Mouse (Mus musculus): ENCODE measurements at regions not wholly inside any gene's neighbourhood (a gene's known extent, or its start where the extent isn't known, plus 50 kb on each side); places are given as distances from the start of the nearest gene placed in this dataset.
A peak's percentile ranks its signal among the peaks of the same experiment; 100 is the strongest.
"Not testable (repeated sequence)": the region's sequence is repeated elsewhere in the genome, so short reads cannot be mapped to it uniquely, and the experiment has no call there.

DNA sequence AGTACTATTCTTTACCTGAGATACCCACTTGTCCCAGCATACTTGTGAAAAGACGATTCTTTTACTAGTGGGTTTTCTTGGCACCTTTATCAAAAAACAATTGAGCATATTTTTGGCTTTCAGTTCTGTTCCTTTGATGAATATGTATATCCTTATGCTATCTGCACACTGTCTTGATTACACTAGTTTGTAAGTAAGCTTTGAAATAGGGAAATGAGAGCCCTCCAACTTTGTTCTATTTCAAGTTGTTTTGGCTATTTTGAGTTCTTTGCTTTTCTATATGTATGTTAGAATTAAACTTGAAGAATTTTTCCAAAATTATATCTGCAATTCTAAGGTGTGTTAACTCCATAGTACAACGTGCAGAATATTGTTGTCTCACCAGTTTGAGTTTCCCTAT is 311.3 kb downstream of the Gm11232 start:
- intact Hi-C loops (cut with DNase I), result loop anchor here (5.0 to 10.0 kb wide), 4 partner anchors 431 to 832 kb away; no protein-coding TSS in a partner anchor
- DNase-seq (ENCODE audit: low spot score in 2 of 2), result peak in 1 of 2 experiments; percentile 60

DNA sequence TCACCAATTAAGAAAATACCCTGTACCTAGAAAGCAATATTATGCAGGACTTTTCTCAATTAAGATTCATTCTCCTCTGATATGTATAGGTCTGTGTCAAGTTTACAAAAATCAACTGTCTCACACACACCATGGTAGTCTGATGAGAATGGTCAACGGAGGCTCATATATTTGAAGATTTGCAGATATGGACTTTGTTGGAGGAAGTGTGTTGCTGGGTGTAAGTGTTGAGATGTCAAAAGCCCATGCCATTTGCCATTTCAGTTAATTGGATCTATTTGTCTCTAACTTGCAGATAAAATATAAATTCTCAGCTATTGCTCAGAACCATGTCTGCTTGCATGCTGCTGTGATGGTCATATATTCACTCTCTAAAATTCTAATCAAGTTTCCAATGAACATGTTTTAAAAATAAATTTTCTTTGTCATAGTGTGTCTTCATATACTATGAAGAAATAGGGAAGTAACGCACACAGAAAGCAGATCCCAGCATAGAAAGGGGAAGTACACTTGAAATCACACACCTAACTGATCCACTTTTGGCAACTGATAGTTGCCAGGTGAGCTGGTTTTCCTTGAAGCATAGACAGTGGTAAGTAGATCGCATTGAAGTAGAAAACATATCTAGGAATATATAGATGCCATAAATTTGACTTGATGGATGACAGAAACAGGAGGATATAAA is 326.4 kb downstream of the Gm11232 start:
- DNase-seq (ENCODE audit: low spot score in 2 of 2), result no peak
- intact Hi-C loops (cut with DNase I), result no loop called here

DNA sequence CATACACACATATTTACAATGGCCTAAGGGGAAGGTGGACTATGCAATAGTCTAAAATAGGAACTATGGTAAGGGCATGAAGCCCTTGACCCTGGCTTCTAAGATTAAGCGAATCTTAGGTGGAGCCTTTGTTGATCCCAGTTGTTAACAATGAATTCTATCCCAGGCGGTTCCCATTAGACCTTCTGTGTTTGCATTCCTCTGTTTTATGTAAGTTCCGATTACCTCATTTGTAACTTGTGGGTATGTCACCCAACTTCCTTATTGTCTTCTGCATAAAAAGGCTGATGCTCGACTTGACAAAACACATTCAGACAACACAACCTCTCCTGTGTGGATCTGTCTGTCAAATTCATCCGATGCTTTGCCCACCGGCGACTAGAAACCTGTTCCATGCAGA is 335.6 kb downstream of the Gm11232 start:
- DNase-seq (ENCODE audit: low spot score in 2 of 2); intact Hi-C loops (cut with DNase I): not testable (repeated sequence)

DNA sequence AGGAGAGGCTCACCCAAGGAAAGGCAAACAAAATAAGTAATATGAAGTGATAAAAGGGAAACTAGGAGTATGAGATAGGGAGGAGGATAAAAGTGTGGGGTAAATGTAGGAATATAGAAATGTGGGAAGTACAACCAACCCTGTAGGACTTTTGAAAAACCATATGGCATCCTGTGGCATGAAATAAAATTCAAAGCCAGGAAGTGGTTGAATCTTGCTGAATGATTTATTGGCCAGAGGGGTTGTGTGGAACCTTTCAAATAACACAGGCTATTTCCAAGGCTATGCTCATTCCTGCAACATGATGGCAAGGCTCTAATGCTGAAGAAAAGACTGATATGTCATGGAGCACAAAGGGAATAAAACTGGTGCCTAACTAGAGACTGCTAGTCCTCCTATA is 347.9 kb downstream of the Gm11232 start:
- no peak for DNase-seq (ENCODE audit: low spot score in 2 of 2)
- intact Hi-C loops (cut with DNase I), result no loop called here

DNA sequence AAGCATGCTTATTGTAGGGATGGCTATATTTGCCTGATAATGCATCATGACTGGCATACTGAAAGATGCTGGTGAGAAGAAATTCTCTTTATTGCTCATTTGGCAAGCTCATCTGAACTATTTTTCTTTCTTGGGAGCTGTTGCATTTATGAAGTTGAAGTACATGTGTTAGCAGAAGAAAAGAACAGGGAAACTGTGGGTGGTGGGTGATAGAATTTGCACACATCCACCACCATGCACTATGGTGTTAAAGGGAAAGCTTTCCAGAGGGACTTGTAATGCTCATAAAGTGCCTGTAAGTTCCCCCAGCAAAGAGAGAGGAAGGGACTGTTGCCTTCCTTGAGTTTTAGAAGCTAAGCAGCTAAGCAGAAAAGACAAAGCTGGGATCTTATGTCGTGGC is 367.3 kb downstream of the Gm11232 start:
- intact Hi-C loops (cut with DNase I), result no loop called here
- peak; percentile 2 to 79 for DNase-seq (ENCODE audit: low spot score in 2 of 2)

DNA sequence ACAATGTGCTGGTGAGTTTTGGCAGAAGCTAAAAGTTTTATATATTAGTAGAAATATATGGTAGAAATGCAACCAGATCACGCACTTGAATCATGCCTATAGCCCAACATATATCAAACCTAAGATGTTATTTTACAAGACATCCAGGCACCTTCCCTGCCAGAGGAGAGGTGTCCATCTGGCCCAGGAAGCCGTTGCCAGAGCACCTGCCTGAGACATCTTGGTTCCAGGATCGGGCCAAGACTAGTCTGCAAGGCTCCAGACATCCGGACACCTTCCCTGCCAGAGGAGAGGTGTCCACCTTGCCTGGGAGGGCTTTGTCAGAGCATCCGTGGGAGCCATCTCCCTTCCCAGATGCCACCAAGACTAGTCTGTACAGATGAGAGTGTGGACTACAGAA is 388.5 kb downstream of the Gm11232 start:
- intact Hi-C loops (cut with DNase I), result no loop called here
- no peak for DNase-seq (ENCODE audit: low spot score in 2 of 2)

DNA sequence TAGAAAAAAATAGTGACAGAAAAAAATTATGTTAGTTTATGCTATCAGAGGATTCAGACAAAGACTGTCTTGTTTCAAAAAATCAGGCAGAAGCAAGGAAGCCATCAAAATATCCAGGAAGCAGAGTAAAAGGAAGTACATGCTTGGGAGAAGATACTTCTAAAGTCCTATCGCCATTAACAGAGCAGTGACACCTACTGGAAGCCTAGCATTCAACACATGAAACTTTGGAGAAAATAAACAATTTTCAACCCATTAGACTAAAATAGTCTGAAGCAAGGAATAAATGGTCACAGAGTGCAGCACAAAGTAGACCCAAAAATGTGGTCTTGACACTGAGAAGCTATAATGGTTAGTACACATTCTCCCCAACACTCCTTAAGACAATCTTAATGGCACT is 394.0 kb downstream of the Gm11232 start:
- DNase-seq (ENCODE audit: low spot score in 2 of 2), result no peak
- intact Hi-C loops (cut with DNase I), result no loop called here

DNA sequence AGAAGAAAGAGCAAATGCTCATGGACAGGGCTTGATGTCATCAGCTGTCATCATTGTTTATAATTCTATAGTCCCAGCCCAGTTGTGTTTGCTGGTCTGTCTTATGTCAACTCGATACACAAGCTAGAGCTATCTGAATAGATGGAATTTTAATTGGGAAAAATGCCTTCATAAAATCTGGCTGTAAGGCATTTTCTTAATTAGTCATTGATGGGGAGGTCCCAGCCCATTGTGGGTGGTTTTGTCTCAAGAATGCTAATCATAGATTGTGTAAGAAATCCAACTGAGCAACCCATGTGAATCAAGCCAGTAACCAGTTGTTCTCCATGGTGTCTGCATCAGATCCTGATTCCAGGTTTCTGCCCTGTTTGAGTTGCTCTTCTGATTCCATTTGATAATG is 400.1 kb downstream of the Gm11232 start:
- DNase-seq (ENCODE audit: low spot score in 2 of 2), result no peak
- intact Hi-C loops (cut with DNase I), result no loop called here

DNA sequence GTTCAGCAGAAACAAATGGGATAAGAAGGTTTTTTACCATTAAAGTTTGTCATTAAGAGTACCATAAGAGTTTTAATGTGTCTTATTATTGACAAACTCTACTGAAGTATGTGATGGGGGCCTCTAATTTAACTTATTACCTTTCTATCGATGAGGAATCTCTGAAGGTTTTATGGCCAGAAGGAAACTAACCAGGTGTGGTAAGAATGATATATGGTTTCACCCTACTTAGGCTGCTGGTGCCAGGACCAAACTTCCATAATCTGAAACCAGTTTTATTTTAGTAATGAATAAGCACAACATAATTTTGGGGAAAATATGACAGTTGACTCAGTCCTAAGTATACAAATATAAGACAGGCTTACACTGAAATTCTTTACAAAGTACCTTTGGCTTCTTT is 401.1 kb downstream of the Gm11232 start:
- no peak for DNase-seq (ENCODE audit: low spot score in 2 of 2)
- intact Hi-C loops (cut with DNase I), result no loop called here

DNA sequence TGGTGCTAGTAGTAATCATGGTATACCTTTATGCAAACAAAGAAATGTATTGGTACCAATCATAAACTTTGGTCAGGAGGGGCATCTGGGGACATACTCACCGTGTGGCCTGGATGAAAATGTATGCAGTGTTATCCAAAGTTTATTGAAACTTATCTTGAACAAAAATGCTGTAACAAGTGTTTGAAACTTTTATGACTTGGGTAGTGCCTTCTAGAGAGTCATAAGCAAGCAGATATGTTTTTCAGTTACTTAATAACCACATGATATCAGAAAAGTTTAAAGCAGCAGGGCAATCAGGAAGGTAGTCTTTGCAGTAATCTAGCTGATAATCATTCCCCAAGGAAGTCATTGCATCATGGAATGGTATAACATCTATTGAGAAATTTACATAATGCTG is 401.5 kb downstream of the Gm11232 start:
- DNase-seq (ENCODE audit: low spot score in 2 of 2), result no peak
- intact Hi-C loops (cut with DNase I), result no loop called here

DNA sequence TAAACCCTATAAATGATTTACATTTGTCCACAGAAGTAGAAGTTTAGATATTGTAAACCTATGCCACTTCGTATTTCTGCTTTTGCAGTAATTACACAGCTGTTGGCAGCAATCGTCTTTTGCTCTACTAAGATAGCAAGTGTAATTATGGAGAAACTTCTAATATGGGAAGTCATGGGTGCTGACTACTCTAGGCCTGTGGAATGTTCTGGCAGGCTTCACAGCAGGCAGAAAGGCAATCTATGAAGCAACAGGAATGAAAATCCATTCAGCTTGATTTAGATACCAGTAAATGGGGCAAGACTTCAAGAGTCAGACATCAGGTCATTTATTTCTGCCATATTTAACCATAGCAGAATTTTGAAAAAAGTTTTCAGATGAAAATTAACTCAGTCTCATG is 405.9 kb downstream of the Gm11232 start:
- intact Hi-C loops (cut with DNase I), result no loop called here
- no peak for DNase-seq (ENCODE audit: low spot score in 2 of 2)

DNA sequence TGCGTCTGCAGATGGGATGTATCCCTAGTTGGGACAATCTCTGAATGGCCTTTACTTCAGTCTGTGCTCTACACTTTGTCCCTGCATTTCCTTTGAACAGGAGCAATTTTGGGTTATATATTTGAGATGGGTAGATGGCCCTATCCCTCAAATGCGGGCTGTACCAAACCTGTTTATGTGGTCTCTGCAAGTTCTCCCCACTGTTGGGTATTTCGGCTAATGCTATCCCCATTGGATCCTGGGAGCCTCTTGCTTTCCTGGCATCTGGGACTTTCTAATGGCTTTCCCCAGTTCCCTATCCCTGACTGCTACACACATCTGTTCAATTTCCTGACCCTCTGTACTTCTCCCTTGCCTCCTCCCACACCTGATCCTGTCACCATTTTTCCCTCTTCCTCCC is 414.7 kb downstream of the Gm11232 start:
- intact Hi-C loops (cut with DNase I), result no loop called here
- no peak for DNase-seq (ENCODE audit: low spot score in 2 of 2)

DNA sequence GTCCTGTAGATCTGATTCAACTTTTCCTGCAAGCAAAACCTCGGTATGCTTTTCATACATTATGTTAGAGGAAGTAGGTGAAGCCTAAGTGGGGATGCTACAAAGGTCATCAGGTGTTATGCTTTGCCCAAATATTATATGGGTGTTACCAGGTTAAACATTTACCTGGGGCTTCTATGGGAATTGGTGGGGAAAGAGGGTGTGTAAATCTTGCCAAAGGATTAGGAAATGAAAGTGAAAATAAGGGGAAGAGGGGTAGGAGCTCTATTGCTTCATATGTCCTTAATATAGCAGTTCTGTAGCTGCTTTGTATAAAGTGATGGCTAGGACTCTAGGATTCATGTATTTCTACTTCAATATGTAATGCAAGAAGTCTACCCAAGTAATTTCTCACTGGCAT is 419.2 kb downstream of the Gm11232 start:
- intact Hi-C loops (cut with DNase I), result no loop called here
- no peak for DNase-seq (ENCODE audit: low spot score in 2 of 2)

DNA sequence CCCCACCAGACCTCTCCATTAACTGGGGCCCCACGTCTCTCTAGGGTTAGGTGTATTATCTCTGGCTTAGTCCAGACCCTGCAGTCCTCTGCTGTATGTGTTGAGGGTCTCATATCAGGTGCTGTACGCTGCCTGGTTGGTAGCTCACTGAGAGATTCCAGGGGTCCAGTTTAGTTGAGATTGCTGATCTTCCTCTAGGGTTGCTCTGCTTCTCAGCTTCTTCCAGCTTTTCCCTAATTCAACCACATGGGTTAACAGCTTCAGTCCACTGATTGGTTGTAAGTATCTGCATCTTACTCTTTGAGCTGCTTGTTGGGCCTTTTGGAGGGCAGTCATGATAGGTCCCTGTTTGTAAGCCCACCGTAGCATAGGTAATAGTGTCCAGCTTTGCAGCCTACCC is 425.1 kb downstream of the Gm11232 start:
- intact Hi-C loops (cut with DNase I), result no loop called here
- no peak for DNase-seq (ENCODE audit: low spot score in 2 of 2)

DNA sequence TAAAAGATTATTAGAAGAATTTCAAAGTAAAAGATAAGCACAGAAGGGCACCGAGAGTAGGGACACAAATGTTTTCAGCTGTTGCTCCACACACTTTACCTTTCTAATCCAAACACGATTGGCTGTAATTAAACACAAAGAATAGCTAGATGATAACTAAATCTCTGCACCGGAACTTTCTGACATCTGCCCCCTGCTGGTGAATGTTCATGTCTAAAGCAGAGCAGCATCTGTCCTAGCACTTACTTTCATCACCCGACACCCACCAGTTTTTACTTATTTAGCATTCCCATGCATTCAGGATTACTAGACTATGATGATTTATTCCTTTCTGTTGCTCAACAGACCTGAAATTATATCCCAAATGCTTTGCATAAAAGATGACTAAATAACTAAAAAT is 425.7 kb downstream of the Gm11232 start:
- DNase-seq (ENCODE audit: low spot score in 2 of 2), result peak; percentile 4 to 23
- intact Hi-C loops (cut with DNase I), result no loop called here

DNA sequence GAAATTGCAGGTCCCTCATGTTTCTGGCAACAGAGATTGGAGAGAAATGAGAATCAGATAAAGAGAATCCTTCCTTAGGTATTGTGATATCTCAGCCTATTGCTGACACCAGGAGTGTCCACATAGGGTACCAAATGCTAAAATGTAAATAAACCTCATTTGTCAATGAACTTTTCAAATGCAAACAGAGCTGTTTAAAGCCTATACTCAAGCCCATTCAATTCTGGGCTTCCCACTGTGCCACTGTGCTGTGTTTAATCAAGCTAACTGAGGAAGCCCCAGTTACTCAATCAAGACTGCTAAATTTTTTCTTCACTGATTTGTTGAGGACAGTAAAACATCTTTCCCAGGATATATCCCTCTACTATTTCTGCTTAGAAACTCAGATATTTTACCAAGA is 441.2 kb downstream of the Gm11232 start:
- no peak for DNase-seq (ENCODE audit: low spot score in 2 of 2)
- intact Hi-C loops (cut with DNase I), result no loop called here

DNA sequence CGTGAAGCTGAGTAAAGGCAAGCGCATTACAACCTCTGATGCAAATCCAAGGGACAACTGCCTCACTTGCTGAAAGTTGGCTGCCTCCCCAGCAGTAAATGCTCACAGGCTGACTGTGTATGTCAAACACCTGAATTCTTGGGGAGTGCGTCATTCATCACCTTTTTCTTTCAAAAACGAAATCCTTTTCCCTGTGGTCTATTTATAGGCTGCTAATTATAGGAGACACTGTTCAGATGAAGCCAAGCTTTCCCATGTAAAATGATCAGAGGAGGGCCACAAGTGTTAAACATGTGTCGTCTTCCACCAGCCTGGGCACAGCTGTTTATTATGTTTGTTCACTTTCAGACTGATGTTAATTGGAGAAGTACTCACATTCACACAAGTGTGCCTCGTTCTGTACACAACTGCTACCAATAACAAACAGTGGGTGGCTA is 450.6 kb downstream of the Gm11232 start:
- DNase-seq (ENCODE audit: low spot score in 2 of 2), result no peak
- intact Hi-C loops (cut with DNase I), result no loop called here

DNA sequence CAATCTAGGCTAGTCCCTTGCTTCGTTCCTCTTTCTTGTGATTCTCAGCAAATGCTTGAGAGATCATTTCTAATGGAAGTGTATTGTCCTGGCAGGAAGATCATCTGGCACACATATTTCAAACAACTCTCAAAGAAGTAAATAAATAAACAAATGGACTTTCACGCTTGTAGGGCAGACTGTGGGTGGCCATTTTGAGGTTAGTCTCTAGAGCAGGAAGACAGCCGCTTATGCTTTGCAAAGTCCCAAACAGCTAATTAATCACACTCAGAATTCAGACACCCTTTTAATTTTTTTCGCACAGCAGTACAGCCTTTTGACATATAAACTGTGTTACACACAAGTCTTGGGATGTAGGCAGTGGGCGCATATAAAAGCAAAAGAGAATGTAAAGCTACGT is 451.1 kb downstream of the Gm11232 start:
- intact Hi-C loops (cut with DNase I), result no loop called here
- no peak for DNase-seq (ENCODE audit: low spot score in 2 of 2)

DNA sequence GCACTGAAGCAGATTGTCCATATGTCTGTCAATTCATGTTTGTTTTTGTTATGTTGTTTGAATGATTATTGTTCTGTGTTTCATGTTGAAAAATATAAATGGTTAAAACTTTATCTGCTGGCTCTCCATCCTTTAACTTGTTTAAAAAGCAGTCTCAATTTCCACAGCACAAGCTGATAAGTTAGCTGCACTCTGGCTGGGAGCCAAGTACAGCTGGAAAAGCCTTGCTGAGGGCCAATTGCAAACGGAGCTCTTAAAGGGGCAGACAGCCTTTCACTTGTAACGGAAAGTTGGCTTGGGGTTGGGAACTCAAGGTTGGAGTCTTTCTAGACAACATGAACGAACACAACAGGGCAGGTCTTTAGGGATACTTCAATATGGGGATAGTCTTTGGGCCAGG is 462.0 kb downstream of the Gm11232 start:
- DNase-seq (ENCODE audit: low spot score in 2 of 2); intact Hi-C loops (cut with DNase I): not testable (repeated sequence)

DNA sequence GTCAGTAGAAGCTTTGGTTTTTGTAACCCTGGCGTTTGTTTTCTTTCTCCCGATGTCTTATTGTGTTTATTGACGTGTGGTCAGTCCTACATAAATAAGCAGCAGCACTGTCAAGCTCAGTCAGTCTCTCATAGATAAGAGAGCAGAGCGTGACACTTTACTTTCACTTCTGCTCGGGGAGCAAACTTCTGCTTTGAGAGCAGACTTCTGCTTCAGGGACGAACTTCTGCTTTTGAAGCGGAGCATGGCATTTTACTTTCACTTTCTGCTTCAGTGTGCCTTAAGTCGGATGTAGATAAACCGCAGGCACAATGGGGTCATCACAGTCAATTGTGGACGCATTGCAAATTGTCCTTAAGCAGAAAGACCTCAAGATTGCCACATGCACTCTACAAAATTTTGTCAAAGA is 466.0 kb downstream of the Gm11232 start:
- DNase-seq (ENCODE audit: low spot score in 2 of 2), result peak in 1 of 2 experiments; percentile 20
- intact Hi-C loops (cut with DNase I), result no loop called here

DNA sequence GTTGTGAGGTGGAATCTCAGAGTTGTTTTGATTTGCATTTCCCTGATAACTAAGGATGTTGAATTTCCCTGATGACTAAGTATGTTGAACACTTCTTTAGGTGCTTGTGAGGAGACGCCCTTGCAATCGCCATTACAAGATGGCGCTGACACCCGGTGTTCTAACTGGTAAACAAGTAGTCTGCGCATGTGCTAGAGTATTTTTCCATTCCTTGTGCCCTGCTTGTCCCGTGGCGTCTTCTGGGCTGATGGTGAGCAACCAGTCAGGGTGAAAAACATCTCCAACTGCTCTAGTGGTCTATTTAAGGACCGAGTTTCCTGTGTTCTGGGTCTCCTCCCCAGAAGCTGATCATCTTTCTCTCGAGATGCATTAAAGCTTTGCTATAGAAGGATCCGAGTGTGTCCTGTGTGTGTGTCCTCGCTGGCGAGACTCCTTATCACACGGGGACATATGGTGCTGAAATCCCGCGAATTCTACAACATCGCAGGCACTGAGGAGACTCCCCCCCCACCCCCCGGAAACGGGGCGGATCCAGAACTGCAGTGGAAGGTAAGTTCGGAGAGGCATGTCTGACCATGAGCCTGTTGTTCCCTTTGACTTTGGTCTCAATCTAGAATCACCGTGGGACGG is 466.5 kb downstream of the Gm11232 start:
- DNase-seq (ENCODE audit: low spot score in 2 of 2), result peak in 1 of 2 experiments; percentile 19
- intact Hi-C loops (cut with DNase I), result not testable (repeated sequence)

DNA sequence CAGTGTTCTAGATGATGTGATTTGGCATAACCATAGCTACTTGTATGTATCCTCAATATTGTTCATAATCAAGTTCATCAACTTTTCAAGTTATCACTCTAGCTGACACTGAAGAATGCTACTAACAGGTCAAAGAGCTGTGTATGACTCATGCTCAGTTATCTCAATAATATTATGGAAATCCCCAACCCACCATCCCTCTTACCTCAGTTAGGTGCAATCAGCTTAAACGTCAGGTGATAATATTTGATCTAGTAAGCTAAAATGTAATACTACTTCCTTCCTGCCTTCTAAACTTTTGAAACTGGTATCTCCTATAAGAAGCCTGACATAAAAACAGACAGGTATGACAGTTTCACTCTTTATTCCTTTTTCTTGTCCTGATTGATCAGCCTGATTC is 474.6 kb downstream of the Gm11232 start:
- DNase-seq (ENCODE audit: low spot score in 2 of 2), result no peak
- intact Hi-C loops (cut with DNase I), result no loop called here

Data from left cerebral cortex, postnatal 25 days (tissue).